Mouse (Mus musculus): ENCODE data around the gene Tmem130. TPM values are rescaled to one million over a fixed set of nuclear protein-coding genes. Genes with fewer than 3 reads are reported as not detected.
"Not testable (repeated sequence)": the region's sequence is repeated elsewhere in the genome, so short reads cannot be mapped to it uniquely, and the experiment has no call there.

Gene Tmem130
- polyA plus RNA-seq, 1 experiment from 2014 or later, result 19.6 TPM

DNA sequence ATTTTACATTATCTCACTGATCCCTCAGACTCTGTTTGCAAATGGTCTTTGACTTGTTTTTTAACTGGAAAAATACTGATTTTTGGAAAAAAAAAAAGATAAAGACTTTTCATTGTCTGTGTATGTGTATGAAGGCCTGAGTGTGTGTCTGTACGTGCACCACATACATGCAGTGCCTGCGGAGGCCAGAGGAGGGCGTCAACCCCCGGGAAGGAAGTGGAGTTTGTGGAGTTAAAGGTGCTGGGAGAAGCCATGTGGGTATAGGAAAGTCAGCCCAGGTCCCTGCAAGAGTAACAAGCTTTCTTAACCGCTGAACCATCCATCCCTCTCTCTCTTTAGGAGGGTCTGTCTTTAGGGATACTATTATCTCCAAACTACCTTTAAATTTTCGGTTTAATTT lies 11.6 kb upstream of the Tmem130 start:
- Histone ChIP-seq H3K27me3 (ENCODE audit: control insufficient read depth, insufficient read depth, low read length) (no peaks in the 10 kb centered on the region), H3K27ac (ENCODE audit: low read depth, low read length) (no peak overlapping the region), H3K4me1 (ENCODE audit: control insufficient read depth, insufficient read depth, low read length) (peaks cover 9% of the 10 kb centered on the region), H3K4me2 (ENCODE audit: low read depth) (no peak overlapping the region), H3K9ac (ENCODE audit: low read length) (no peak overlapping the region), H3K4me3 (ENCODE audit: low read depth, low read length) (no peak overlapping the region), H3K36me3 (ENCODE audit: control insufficient read depth, insufficient read depth, low read length) (peaks cover 11% of the 10 kb centered on the region), H3K9me3 (ENCODE audit: control insufficient read depth, low read length) (no peaks in the 10 kb centered on the region)
- 95% methylated on average over 6 of the region's 6 CpGs for WGBS
- ATAC-seq (ENCODE audit: insufficient read depth, low FRiP score, low TSS enrichment) (no peak), DNase-seq (ENCODE audit: low spot score) (no peak)

DNA sequence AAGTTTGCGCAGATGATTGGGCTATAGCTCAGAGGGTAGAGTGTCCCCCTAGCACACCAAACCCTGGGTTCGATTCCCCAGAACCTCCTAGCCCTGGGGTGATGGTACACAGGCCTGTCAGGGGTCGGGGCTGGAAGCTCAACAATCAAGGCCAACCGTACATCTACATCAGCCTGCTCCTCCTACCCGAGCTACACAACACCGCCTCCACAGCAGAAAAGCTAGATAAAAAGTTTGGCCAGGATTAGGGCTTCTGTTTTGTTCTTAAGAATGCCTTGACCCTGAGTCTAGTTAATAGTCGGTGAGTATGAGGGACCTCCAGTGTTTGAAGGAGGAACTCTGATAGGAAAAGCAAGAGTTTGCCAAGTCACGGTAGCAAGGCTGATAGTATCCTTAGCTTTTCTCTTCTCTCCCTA lies 7.5 kb upstream of the Tmem130 start:
- peak overlapping the region; percentile 85 for H3K4me3 ChIP-seq (ENCODE audit: low read depth, low read length)
- H3K4me2 ChIP-seq (ENCODE audit: low read depth), result peak overlapping the region; percentile 81
- peak overlapping the region; percentile 94 for H3K9ac ChIP-seq (ENCODE audit: low read length)
- H3K36me3 ChIP-seq (ENCODE audit: control insufficient read depth, insufficient read depth, low read length), result peaks cover 6% of the 10 kb centered on the region; the same call in 1 of the 2 replicates
- no peaks in the 10 kb centered on the region for H3K27me3 ChIP-seq (ENCODE audit: control insufficient read depth, insufficient read depth, low read length)
- H3K27ac ChIP-seq (ENCODE audit: low read depth, low read length), result no peak overlapping the region
- H3K9me3 ChIP-seq (ENCODE audit: control insufficient read depth, low read length), result no peaks in the 10 kb centered on the region
- 45% methylated on average over 8 of the region's 8 CpGs for WGBS
- peaks cover 9% of the 10 kb centered on the region for H3K4me1 ChIP-seq (ENCODE audit: control insufficient read depth, insufficient read depth, low read length)
- ATAC-seq (ENCODE audit: insufficient read depth, low FRiP score, low TSS enrichment), result peak; percentile 7; the same call in 1 of the 2 replicates
- no peak for DNase-seq (ENCODE audit: low spot score)

DNA sequence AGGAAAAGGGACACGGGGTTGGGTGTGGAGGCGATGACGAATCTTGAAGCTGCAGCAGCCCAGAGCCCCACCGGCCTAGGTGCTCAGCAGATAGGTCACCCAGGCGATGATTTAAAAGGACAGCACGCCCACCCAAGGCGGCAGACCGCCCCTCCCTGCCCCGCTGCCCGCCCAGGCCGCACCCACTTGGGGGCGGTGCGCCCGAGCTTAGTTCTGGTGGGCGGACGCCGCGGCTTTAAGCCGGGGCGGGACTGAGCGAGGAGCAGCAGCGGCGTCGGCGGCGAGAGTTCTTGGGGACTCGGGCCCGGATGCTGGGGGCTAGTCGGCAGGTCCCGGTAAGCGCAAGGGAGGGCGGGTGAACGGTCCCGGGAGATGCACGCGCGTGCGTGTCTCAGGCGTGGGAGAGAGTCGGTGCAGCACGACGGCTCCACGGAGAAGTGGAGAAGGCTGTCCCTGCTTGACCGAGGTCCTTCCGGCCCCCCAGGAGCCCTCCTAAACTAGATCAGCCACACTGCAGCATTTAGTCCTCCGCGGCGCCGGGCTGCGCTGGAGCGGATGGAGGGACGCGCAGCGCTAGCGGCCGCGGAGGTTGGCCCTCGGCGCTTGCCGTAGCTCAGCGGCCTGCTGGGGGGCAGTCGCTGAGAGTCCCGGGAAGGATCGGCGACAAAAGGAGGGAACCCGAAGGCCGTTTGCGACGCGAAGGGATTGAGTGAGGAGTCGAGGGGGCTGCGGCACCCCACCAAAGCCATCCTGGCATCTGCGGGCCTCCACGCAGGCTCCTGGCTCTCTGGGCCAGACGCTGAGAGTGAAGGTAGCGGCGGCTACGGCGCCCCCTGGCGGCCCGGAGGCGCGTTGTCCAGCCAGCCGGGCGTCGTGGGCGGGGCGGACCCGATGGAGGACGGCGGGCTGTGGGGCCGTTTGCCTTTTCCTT lies 6.6 kb upstream of the Tmem130 start:
- H3K27me3 ChIP-seq (ENCODE audit: control insufficient read depth, insufficient read depth, low read length), result no peaks in the 10 kb centered on the region
- peak overlapping the region; percentile 94 for H3K9ac ChIP-seq (ENCODE audit: low read length)
- 0 out of 2 replicates have a peak, but pooled peaks cover 3% of the 10 kb centered on the region for H3K36me3 ChIP-seq (ENCODE audit: control insufficient read depth, insufficient read depth, low read length)
- H3K4me3 ChIP-seq (ENCODE audit: low read depth, low read length), result peak overlapping the region; percentile 85
- peak; percentile 93 for DNase-seq (ENCODE audit: low spot score)
- peak; percentile 91 for ATAC-seq (ENCODE audit: insufficient read depth, low FRiP score, low TSS enrichment)
- no peaks in the 10 kb centered on the region for H3K9me3 ChIP-seq (ENCODE audit: control insufficient read depth, low read length)
- H3K4me1 ChIP-seq (ENCODE audit: control insufficient read depth, insufficient read depth, low read length), result peaks cover 9% of the 10 kb centered on the region
- peak overlapping the region; percentile 90 for H3K27ac ChIP-seq (ENCODE audit: low read depth, low read length)
- peak overlapping the region; percentile 81 for H3K4me2 ChIP-seq (ENCODE audit: low read depth)
- WGBS, result under 1% methylated on average over 88 of the region's 92 CpGs

DNA sequence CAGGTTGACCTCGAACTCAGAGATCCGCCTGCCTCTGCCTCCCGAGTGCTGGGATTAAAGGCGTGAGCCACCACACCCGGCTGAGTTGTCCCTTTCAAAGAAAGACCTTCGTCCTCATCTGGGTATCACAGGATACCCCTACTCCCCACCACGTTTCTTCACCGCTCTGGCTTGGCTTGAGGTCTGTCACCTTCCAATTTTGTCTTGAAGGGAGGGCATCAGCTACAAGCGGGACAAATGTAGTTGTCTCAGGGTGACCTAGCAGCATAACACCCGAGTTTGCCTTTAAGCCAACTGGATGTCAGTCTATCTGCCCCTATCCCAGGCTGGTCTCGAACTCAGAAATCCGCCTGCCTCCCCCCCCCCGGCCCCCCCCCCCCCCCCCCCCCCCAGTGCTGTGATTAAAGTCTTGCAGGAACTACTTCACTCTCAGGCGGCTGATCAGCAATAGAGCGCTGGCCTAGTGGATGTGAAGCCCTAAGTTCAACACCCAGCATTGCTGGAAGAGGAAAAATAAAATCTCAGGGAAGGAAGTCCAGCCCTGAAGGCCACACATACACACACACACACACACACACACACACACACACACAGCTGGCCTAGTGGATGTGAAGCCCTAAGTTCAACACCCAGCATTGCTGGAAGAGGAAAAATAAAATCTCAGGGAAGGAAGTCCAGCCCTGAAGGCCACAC lies 5.6 kb upstream of the Tmem130 start, which contains the start of gene Trrap:
Gene Trrap, plus strand, starts transcription at position 627 of the 693 bp plus-strand sequence.
- 85% methylated on average over 14 of the region's 15 CpGs for WGBS
- not testable (repeated sequence) for DNase-seq (ENCODE audit: low spot score); H3K27me3 ChIP-seq (ENCODE audit: control insufficient read depth, insufficient read depth, low read length); H3K36me3 ChIP-seq (ENCODE audit: control insufficient read depth, insufficient read depth, low read length); H3K9me3 ChIP-seq (ENCODE audit: control insufficient read depth, low read length); H3K4me1 ChIP-seq (ENCODE audit: control insufficient read depth, insufficient read depth, low read length)
- ATAC-seq (ENCODE audit: insufficient read depth, low FRiP score, low TSS enrichment), result peak; percentile 18
- Histone ChIP-seq H3K27ac (ENCODE audit: low read depth, low read length) (peak within 1 kb of the TSS; percentile 90), H3K4me3 (ENCODE audit: low read depth, low read length) (peak within 1 kb of the TSS; percentile 85), H3K4me2 (ENCODE audit: low read depth) (peak within 1 kb of the TSS; percentile 81), H3K9ac (ENCODE audit: low read length) (peak within 1 kb of the TSS; percentile 94)

DNA sequence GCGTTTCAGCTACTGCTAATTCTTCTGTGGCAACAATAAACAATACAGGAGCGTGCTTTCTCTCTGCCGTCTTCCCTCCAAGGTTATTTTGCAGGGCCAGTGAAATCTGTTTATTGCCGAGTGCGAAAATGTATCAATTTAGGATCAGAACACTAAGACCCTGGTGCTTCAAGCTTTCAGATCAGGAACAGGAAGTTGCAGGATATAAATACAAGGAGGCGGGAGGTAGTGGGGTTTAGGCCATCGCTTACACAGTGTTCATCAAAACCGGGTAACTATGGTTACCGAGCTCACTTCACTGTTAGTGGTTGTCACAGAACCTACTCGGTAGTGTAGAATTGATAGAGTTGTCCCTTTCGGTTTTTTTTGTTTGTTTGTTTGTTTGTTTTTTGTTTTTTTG lies 5.0 kb upstream of the Tmem130 start:
- Histone ChIP-seq H3K27me3 (ENCODE audit: control insufficient read depth, insufficient read depth, low read length) (peaks cover 4% of the 10 kb centered on the region; the same call in 1 of the 2 replicates), H3K27ac (ENCODE audit: low read depth, low read length) (no peak overlapping the region), H3K4me3 (ENCODE audit: low read depth, low read length) (no peak overlapping the region), H3K4me2 (ENCODE audit: low read depth) (no peak overlapping the region), H3K9ac (ENCODE audit: low read length) (no peak overlapping the region), H3K9me3 (ENCODE audit: control insufficient read depth, low read length) (no peaks in the 10 kb centered on the region), H3K36me3 (ENCODE audit: control insufficient read depth, insufficient read depth, low read length) (no peaks in the 10 kb centered on the region), H3K4me1 (ENCODE audit: control insufficient read depth, insufficient read depth, low read length) (peaks cover 9% of the 10 kb centered on the region)
- 88% methylated on average over 11 of the region's 11 CpGs for WGBS
- DNase-seq (ENCODE audit: low spot score) (no peak), ATAC-seq (ENCODE audit: insufficient read depth, low FRiP score, low TSS enrichment) (no peak)

DNA sequence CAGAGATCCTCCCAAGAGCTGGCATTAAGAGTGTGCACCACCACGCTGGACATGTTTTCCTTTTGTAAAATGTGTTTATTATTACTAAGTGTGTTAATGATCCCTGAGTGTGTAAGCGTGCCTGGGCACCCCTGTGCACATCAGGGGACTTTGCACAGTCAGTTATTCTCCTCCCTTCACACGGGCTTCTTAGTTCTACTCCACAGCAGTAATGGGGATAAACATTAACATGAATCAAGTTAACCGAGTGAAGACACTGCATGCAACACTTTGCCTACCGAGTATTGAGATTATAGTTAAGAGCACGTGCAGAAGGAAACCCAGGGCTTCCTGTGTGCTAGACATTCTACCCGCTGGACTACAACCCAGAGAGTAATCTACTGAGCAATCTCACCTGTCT lies 4.4 kb upstream of the Tmem130 start:
- Histone ChIP-seq H3K27me3 (ENCODE audit: control insufficient read depth, insufficient read depth, low read length) (peaks cover 11% of the 10 kb centered on the region; the same call in 1 of the 2 replicates), H3K4me3 (ENCODE audit: low read depth, low read length) (no peak overlapping the region), H3K4me1 (ENCODE audit: control insufficient read depth, insufficient read depth, low read length) (peaks cover 9% of the 10 kb centered on the region), H3K9ac (ENCODE audit: low read length) (no peak overlapping the region), H3K27ac (ENCODE audit: low read depth, low read length) (no peak overlapping the region), H3K9me3 (ENCODE audit: control insufficient read depth, low read length) (no peaks in the 10 kb centered on the region), H3K36me3 (ENCODE audit: control insufficient read depth, insufficient read depth, low read length) (no peaks in the 10 kb centered on the region), H3K4me2 (ENCODE audit: low read depth) (no peak overlapping the region)
- DNase-seq (ENCODE audit: low spot score) (no peak), ATAC-seq (ENCODE audit: insufficient read depth, low FRiP score, low TSS enrichment) (no peak)
- 80% methylated on average over 7 of the region's 7 CpGs for WGBS

DNA sequence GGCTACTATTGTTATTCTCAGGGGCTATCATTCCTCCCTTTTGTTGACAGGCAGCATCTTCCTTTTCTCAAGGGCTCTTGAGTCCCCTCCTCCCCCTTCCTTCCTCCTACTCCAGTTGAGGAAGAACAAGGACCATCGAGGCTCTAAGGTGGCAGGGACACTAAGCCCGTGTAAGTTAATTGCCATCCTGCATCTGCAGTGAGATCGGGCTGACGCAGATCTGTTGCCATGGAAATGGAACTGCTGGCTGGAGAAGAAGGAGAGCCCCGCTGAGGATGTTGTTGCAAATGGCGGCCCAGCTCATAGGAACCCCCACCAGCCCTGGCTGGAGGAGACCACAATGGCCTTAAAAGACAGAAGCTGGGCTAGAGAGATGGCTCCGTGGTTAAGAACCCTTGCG lies 3.2 kb downstream of the Tmem130 start:
- no peak for ATAC-seq (ENCODE audit: insufficient read depth, low FRiP score, low TSS enrichment)
- peaks cover 13% of the 10 kb centered on the region; the same call in 1 of the 2 replicates for H3K27me3 ChIP-seq (ENCODE audit: control insufficient read depth, insufficient read depth, low read length)
- WGBS, result 14% methylated on average over 8 of the region's 8 CpGs
- no peaks in the 10 kb centered on the region for H3K4me1 ChIP-seq (ENCODE audit: control insufficient read depth, insufficient read depth, low read length)
- no peaks in the 10 kb centered on the region for H3K9me3 ChIP-seq (ENCODE audit: control insufficient read depth, low read length)
- no peaks in the 10 kb centered on the region for H3K36me3 ChIP-seq (ENCODE audit: control insufficient read depth, insufficient read depth, low read length)
- H3K9ac ChIP-seq (ENCODE audit: low read length), result no peak overlapping the region
- H3K4me2 ChIP-seq (ENCODE audit: low read depth), result no peak overlapping the region; the same call in 1 of the 2 replicates
- H3K27ac ChIP-seq (ENCODE audit: low read depth, low read length), result no peak overlapping the region
- peak; percentile 57 for DNase-seq (ENCODE audit: low spot score)
- no peak overlapping the region for H3K4me3 ChIP-seq (ENCODE audit: low read depth, low read length)

DNA sequence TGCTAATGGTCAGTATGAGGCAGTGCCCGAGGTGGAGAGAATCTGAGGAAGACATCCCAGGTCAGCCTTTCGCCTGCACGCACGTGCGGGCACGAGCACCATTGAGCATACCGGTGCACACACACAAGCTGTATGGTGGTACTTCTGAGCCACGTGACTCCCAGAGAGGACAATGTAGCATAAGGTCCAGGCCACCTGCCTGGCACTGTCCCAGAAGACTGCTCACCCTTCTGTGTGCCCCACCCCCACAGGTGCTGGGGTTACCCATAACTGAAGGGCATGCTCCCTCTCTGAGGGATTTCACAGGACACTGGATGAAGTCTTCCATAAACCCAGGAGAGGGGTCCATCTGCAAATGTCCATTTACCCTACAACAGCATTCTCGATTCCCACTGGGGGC lies 4.2 kb downstream of the Tmem130 start:
- ATAC-seq (ENCODE audit: insufficient read depth, low FRiP score, low TSS enrichment) (no peak), DNase-seq (ENCODE audit: low spot score) (no peak)
- no peak overlapping the region for H3K9ac ChIP-seq (ENCODE audit: low read length)
- H3K27me3 ChIP-seq (ENCODE audit: control insufficient read depth, insufficient read depth, low read length), result peaks cover 13% of the 10 kb centered on the region; the same call in 1 of the 2 replicates
- no peaks in the 10 kb centered on the region for H3K9me3 ChIP-seq (ENCODE audit: control insufficient read depth, low read length)
- no peaks in the 10 kb centered on the region for H3K4me1 ChIP-seq (ENCODE audit: control insufficient read depth, insufficient read depth, low read length)
- H3K36me3 ChIP-seq (ENCODE audit: control insufficient read depth, insufficient read depth, low read length), result no peaks in the 10 kb centered on the region
- H3K4me3 ChIP-seq (ENCODE audit: low read depth, low read length), result no peak overlapping the region
- no peak overlapping the region for H3K4me2 ChIP-seq (ENCODE audit: low read depth)
- H3K27ac ChIP-seq (ENCODE audit: low read depth, low read length), result no peak overlapping the region
- WGBS, result 86% methylated on average over 9 of the region's 9 CpGs
